Mouse (Mus musculus): ENCODE measurements around the gene Zdhhc4. TPM values are rescaled to one million over a fixed set of nuclear protein-coding genes. Genes with fewer than 3 reads are reported as not detected.

Gene Zdhhc4
- polyA plus RNA-seq, 1 experiment from 2014 or later: 73.5 TPM

GRCm38 (mm10) chr5:143314730-143315513 lies 14.1 kb downstream of the Zdhhc4 start, which contains the start of gene E130309D02Rik:
Gene E130309D02Rik (minus strand): TSS chr5:143315360.
- peak; percentile 95 for DNase-seq (ENCODE audit: low spot score)
- under 1% methylated on average over 100 of the region's 101 CpGs for WGBS
- peak; percentile 84 for ATAC-seq (replicated peaks; ENCODE audit: low FRiP score, low TSS enrichment, low read depth)
- Histone ChIP-seq H3K27ac (ENCODE audit: low read depth) (peak within 1 kb of the TSS; percentile 80), H3K36me3 (ENCODE audit: control insufficient read depth, insufficient read depth, low read length) (peaks cover 54% of the 10 kb centered on the region), H3K9ac (ENCODE audit: low read length) (peak within 1 kb of the TSS; percentile 94), H3K27me3 (replicated peaks; ENCODE audit: control insufficient read depth, insufficient read depth, low read length) (no peaks in the 10 kb centered on the region), H3K9me3 (ENCODE audit: control insufficient read depth, low read length) (no peaks in the 10 kb centered on the region), H3K4me1 (replicated peaks; ENCODE audit: control insufficient read depth, insufficient read depth, low read length) (peaks cover 14% of the 10 kb centered on the region; the same call in 1 of the 2 replicates), H3K4me2 (ENCODE audit: low read length) (peak within 1 kb of the TSS; percentile 93), H3K4me3 (ENCODE audit: low read depth, low read length) (peak within 1 kb of the TSS; percentile 98)

GRCm38 (mm10) chr5:143314183-143314729 lies 14.8 kb downstream of the Zdhhc4 start:
- peak overlapping the region; percentile 80 for H3K27ac ChIP-seq (ENCODE audit: low read depth)
- H3K27me3 ChIP-seq (replicated peaks; ENCODE audit: control insufficient read depth, insufficient read depth, low read length): no peaks in the 10 kb centered on the region
- H3K9me3 ChIP-seq (ENCODE audit: control insufficient read depth, low read length): no peaks in the 10 kb centered on the region
- H3K4me3 ChIP-seq (ENCODE audit: low read depth, low read length): peak overlapping the region; percentile 98
- ATAC-seq (replicated peaks; ENCODE audit: low FRiP score, low TSS enrichment, low read depth) (no peak; the same call in 1 of the 2 replicates), DNase-seq (ENCODE audit: low spot score) (peak; percentile 64)
- peak overlapping the region; percentile 94 for H3K9ac ChIP-seq (ENCODE audit: low read length)
- H3K4me2 ChIP-seq (ENCODE audit: low read length): peak overlapping the region; percentile 93
- H3K36me3 ChIP-seq (ENCODE audit: control insufficient read depth, insufficient read depth, low read length): peaks cover 54% of the 10 kb centered on the region
- 5% methylated on average over 16 of the region's 16 CpGs for WGBS
- peaks cover 14% of the 10 kb centered on the region; the same call in 1 of the 2 replicates for H3K4me1 ChIP-seq (replicated peaks; ENCODE audit: control insufficient read depth, insufficient read depth, low read length)

- Histone ChIP-seq H3K27ac (ENCODE audit: low read depth) (no peak overlapping the region), H3K9me3 (ENCODE audit: control insufficient read depth, low read length) (no peaks in the 10 kb centered on the region), H3K9ac (ENCODE audit: low read length) (no peak overlapping the region), H3K36me3 (ENCODE audit: control insufficient read depth, insufficient read depth, low read length) (peaks cover 49% of the 10 kb centered on the region), H3K4me2 (ENCODE audit: low read length) (no peak overlapping the region), H3K4me3 (ENCODE audit: low read depth, low read length) (no peak overlapping the region), H3K27me3 (replicated peaks; ENCODE audit: control insufficient read depth, insufficient read depth, low read length) (no peaks in the 10 kb centered on the region), H3K4me1 (replicated peaks; ENCODE audit: control insufficient read depth, insufficient read depth, low read length) (peaks cover 14% of the 10 kb centered on the region; the same call in 1 of the 2 replicates)
- WGBS: 66% methylated on average over 8 of the region's 8 CpGs
- peak; percentile 94 for DNase-seq (ENCODE audit: low spot score)
- no peak for ATAC-seq (replicated peaks; ENCODE audit: low FRiP score, low TSS enrichment, low read depth)
These were observed 17.2 kb downstream of the Zdhhc4 start for GRCm38 (mm10) chr5:143311886-143312285.

- 93% methylated on average over 7 of the region's 7 CpGs for WGBS
These were observed 19.1 kb downstream of the Zdhhc4 start for GRCm38 (mm10) chr5:143309916-143310315.

GRCm38 (mm10) chr5:143308825-143309224 lies 20.2 kb downstream of the Zdhhc4 start:
- no peak overlapping the region for H3K9ac ChIP-seq (ENCODE audit: low read length)
- H3K4me1 ChIP-seq (replicated peaks; ENCODE audit: control insufficient read depth, insufficient read depth, low read length): peaks cover 10% of the 10 kb centered on the region; the same call in 1 of the 2 replicates
- peaks cover 73% of the 10 kb centered on the region for H3K36me3 ChIP-seq (ENCODE audit: control insufficient read depth, insufficient read depth, low read length)
- ATAC-seq (replicated peaks; ENCODE audit: low FRiP score, low TSS enrichment, low read depth) (no peak), DNase-seq (ENCODE audit: low spot score) (no peak)
- no peaks in the 10 kb centered on the region for H3K27me3 ChIP-seq (replicated peaks; ENCODE audit: control insufficient read depth, insufficient read depth, low read length)
- H3K9me3 ChIP-seq (ENCODE audit: control insufficient read depth, low read length): no peaks in the 10 kb centered on the region
- H3K4me3 ChIP-seq (ENCODE audit: low read depth, low read length): no peak overlapping the region
- H3K4me2 ChIP-seq (ENCODE audit: low read length): no peak overlapping the region
- 82% methylated on average over 5 of the region's 5 CpGs for WGBS
- H3K27ac ChIP-seq (ENCODE audit: low read depth): no peak overlapping the region

More at GRCm38 (mm10) chr5:143309916-143310315, 19.1 kb downstream of the Zdhhc4 start:
- H3K27me3 ChIP-seq (replicated peaks; ENCODE audit: control insufficient read depth, insufficient read depth, low read length): no peaks in the 10 kb centered on the region
- peaks cover 14% of the 10 kb centered on the region; the same call in 1 of the 2 replicates for H3K4me1 ChIP-seq (replicated peaks; ENCODE audit: control insufficient read depth, insufficient read depth, low read length)
- no peaks in the 10 kb centered on the region for H3K9me3 ChIP-seq (ENCODE audit: control insufficient read depth, low read length)
- H3K27ac ChIP-seq (ENCODE audit: low read depth): no peak overlapping the region
- ATAC-seq (replicated peaks; ENCODE audit: low FRiP score, low TSS enrichment, low read depth): no peak
- H3K36me3 ChIP-seq (ENCODE audit: control insufficient read depth, insufficient read depth, low read length): peaks cover 66% of the 10 kb centered on the region
- H3K9ac ChIP-seq (ENCODE audit: low read length): no peak overlapping the region
- no peak overlapping the region for H3K4me3 ChIP-seq (ENCODE audit: low read depth, low read length)
- DNase-seq (ENCODE audit: low spot score): no peak
- no peak overlapping the region for H3K4me2 ChIP-seq (ENCODE audit: low read length)

GRCm38 (mm10) chr5:143304251-143304650 lies 24.8 kb downstream of the Zdhhc4 start:
- Histone ChIP-seq H3K9me3 (ENCODE audit: control insufficient read depth, low read length) (no peaks in the 10 kb centered on the region), H3K4me2 (ENCODE audit: low read length) (no peak overlapping the region), H3K36me3 (ENCODE audit: control insufficient read depth, insufficient read depth, low read length) (peaks cover 86% of the 10 kb centered on the region), H3K27me3 (replicated peaks; ENCODE audit: control insufficient read depth, insufficient read depth, low read length) (no peaks in the 10 kb centered on the region), H3K27ac (ENCODE audit: low read depth) (no peak overlapping the region), H3K4me1 (replicated peaks; ENCODE audit: control insufficient read depth, insufficient read depth, low read length) (no peaks in the 10 kb centered on the region), H3K4me3 (ENCODE audit: low read depth, low read length) (no peak overlapping the region), H3K9ac (ENCODE audit: low read length) (no peak overlapping the region)
- no peak for ATAC-seq (replicated peaks; ENCODE audit: low FRiP score, low TSS enrichment, low read depth)
- DNase-seq (ENCODE audit: low spot score): no peak
- WGBS: 89% methylated on average over 7 of the region's 7 CpGs

GRCm38 (mm10) chr5:143301296-143301695 lies 27.8 kb downstream of the Zdhhc4 start:
- no peaks in the 10 kb centered on the region for H3K4me1 ChIP-seq (replicated peaks; ENCODE audit: control insufficient read depth, insufficient read depth, low read length)
- H3K9me3 ChIP-seq (ENCODE audit: control insufficient read depth, low read length): no peaks in the 10 kb centered on the region
- DNase-seq (ENCODE audit: low spot score) (no peak), ATAC-seq (replicated peaks; ENCODE audit: low FRiP score, low TSS enrichment, low read depth) (no peak)
- H3K4me3 ChIP-seq (ENCODE audit: low read depth, low read length): no peak overlapping the region
- 77% methylated on average over 8 of the region's 8 CpGs for WGBS
- no peaks in the 10 kb centered on the region for H3K27me3 ChIP-seq (replicated peaks; ENCODE audit: control insufficient read depth, insufficient read depth, low read length)
- H3K4me2 ChIP-seq (ENCODE audit: low read length): no peak overlapping the region
- no peak overlapping the region for H3K9ac ChIP-seq (ENCODE audit: low read length)
- peaks cover 66% of the 10 kb centered on the region for H3K36me3 ChIP-seq (ENCODE audit: control insufficient read depth, insufficient read depth, low read length)
- no peak overlapping the region for H3K27ac ChIP-seq (ENCODE audit: low read depth)

GRCm38 (mm10) chr5:143299686-143300085 lies 29.4 kb downstream of the Zdhhc4 start:
- Histone ChIP-seq H3K4me3 (ENCODE audit: low read depth, low read length) (no peak overlapping the region), H3K27ac (ENCODE audit: low read depth) (no peak overlapping the region), H3K4me2 (ENCODE audit: low read length) (no peak overlapping the region), H3K27me3 (replicated peaks; ENCODE audit: control insufficient read depth, insufficient read depth, low read length) (no peaks in the 10 kb centered on the region), H3K9me3 (ENCODE audit: control insufficient read depth, low read length) (no peaks in the 10 kb centered on the region), H3K9ac (ENCODE audit: low read length) (no peak overlapping the region), H3K36me3 (ENCODE audit: control insufficient read depth, insufficient read depth, low read length) (peaks cover 51% of the 10 kb centered on the region), H3K4me1 (replicated peaks; ENCODE audit: control insufficient read depth, insufficient read depth, low read length) (no peaks in the 10 kb centered on the region)
- WGBS: 89% methylated on average over 4 of the region's 4 CpGs
- ATAC-seq (replicated peaks; ENCODE audit: low FRiP score, low TSS enrichment, low read depth) (no peak), DNase-seq (ENCODE audit: low spot score) (peak; percentile 80)

Measured in intestine, embryonic 14.5 days (tissue).